Mouse (Mus musculus): ENCODE results near the gene Cks1brt.

GRCm38 (mm10) chr8:85119052-85119981 is 32.4 kb upstream of the Cks1brt start:
- TF ChIP-seq CTCF (IDR thresholded peaks at IDR 0.05; ENCODE audit: low read depth, low read length), result no peak
- TF ChIP-seq POLR2A (IDR thresholded peaks at IDR 0.05; ENCODE audit: insufficient read depth, low read length), result peak; percentile 61
- no peak for TF ChIP-seq EP300 (IDR thresholded peaks at IDR 0.05; ENCODE audit: insufficient read depth, low read depth, low read length)
